Mouse (Mus musculus): ENCODE measurements around the gene Olfr1390. TPM values are rescaled to one million over a fixed set of nuclear protein-coding genes. Genes with fewer than 3 reads are reported as not detected.
"Not testable (repeated sequence)": the region's sequence is repeated elsewhere in the genome, so short reads cannot be mapped to it uniquely, and the experiment has no call there.

Gene Olfr1390
- not detected in 2 replicates for polyA plus RNA-seq (2014; fragmentation: Nextera tagmentation; extraction: Ambion mirVana)

- WGBS, result 77% methylated on average over 1 of the region's 1 CpGs
These were observed at the start of gene Olfr1390 for GRCm38 (mm10) chr11:49334888-49335287. Gene Olfr1390 (plus strand): TSS chr11:49335188.

GRCm38 (mm10) chr11:49287251-49287650, 47.7 kb upstream of the Olfr1390 start:
- H3K9me3 ChIP-seq (ENCODE audit: control insufficient read depth, low read length), result no peaks in the 10 kb centered on the region
- WGBS, result 88% methylated on average over 2 of the region's 2 CpGs
- no peak overlapping the region for H3K9ac ChIP-seq (ENCODE audit: low read depth, low read length)
- H3K27me3 ChIP-seq (ENCODE audit: control insufficient read depth, insufficient read depth, low read length), result no peaks in the 10 kb centered on the region
- H3K4me2 ChIP-seq (replicated peaks; ENCODE audit: low read depth, low read length), result no peak overlapping the region
- DNase-seq (ENCODE audit: low spot score), result no peak
- H3K4me1 ChIP-seq (replicated peaks; ENCODE audit: control insufficient read depth, insufficient read depth, low read length), result no peaks in the 10 kb centered on the region
- H3K27ac ChIP-seq (ENCODE audit: low read depth, low read length), result no peak overlapping the region
- ATAC-seq (ENCODE audit: low FRiP score), result no peak
- no peaks in the 10 kb centered on the region for H3K36me3 ChIP-seq (ENCODE audit: control insufficient read depth, insufficient read depth, low read length)
- H3K4me3 ChIP-seq (ENCODE audit: low read depth, low read length), result no peak overlapping the region

More at GRCm38 (mm10) chr11:49334888-49335287, at the start of gene Olfr1390:
- H3K27me3 ChIP-seq (ENCODE audit: control insufficient read depth, insufficient read depth, low read length), result no peaks in the 10 kb centered on the region
- no peak within 1 kb of the TSS for H3K4me3 ChIP-seq (ENCODE audit: low read depth, low read length)
- H3K36me3 ChIP-seq (ENCODE audit: control insufficient read depth, insufficient read depth, low read length), result no peaks in the 10 kb centered on the region
- H3K27ac ChIP-seq (ENCODE audit: low read depth, low read length), result no peak within 1 kb of the TSS
- DNase-seq (ENCODE audit: low spot score) (no peak), ATAC-seq (ENCODE audit: low FRiP score) (no peak)
- H3K4me1 ChIP-seq (replicated peaks; ENCODE audit: control insufficient read depth, insufficient read depth, low read length), result no peaks in the 10 kb centered on the region
- H3K9me3 ChIP-seq (ENCODE audit: control insufficient read depth, low read length), result no peaks in the 10 kb centered on the region
- H3K4me2 ChIP-seq (replicated peaks; ENCODE audit: low read depth, low read length), result no peak within 1 kb of the TSS
- no peak within 1 kb of the TSS for H3K9ac ChIP-seq (ENCODE audit: low read depth, low read length)

- DNase-seq (ENCODE audit: low spot score) (no peak), ATAC-seq (ENCODE audit: low FRiP score) (no peak)
- 72% methylated on average over 3 of the region's 3 CpGs for WGBS
- Histone ChIP-seq H3K4me2 (replicated peaks; ENCODE audit: low read depth, low read length) (no peak overlapping the region), H3K4me1 (replicated peaks; ENCODE audit: control insufficient read depth, insufficient read depth, low read length) (no peaks in the 10 kb centered on the region), H3K9me3 (ENCODE audit: control insufficient read depth, low read length) (no peaks in the 10 kb centered on the region), H3K4me3 (ENCODE audit: low read depth, low read length) (no peak overlapping the region), H3K27me3 (ENCODE audit: control insufficient read depth, insufficient read depth, low read length) (no peaks in the 10 kb centered on the region), H3K36me3 (ENCODE audit: control insufficient read depth, insufficient read depth, low read length) (no peaks in the 10 kb centered on the region), H3K9ac (ENCODE audit: low read depth, low read length) (no peak overlapping the region), H3K27ac (ENCODE audit: low read depth, low read length) (no peak overlapping the region)
These were observed 42.2 kb upstream of the Olfr1390 start for GRCm38 (mm10) chr11:49292777-49293176.

- DNase-seq (ENCODE audit: low spot score) (no peak), ATAC-seq (ENCODE audit: low FRiP score) (no peak)
- Histone ChIP-seq H3K9ac (ENCODE audit: low read depth, low read length) (no peak within 1 kb of the TSS), H3K4me3 (ENCODE audit: low read depth, low read length) (no peak within 1 kb of the TSS), H3K27me3 (ENCODE audit: control insufficient read depth, insufficient read depth, low read length) (no peaks in the 10 kb centered on the region), H3K4me1 (replicated peaks; ENCODE audit: control insufficient read depth, insufficient read depth, low read length) (no peaks in the 10 kb centered on the region), H3K9me3 (ENCODE audit: control insufficient read depth, low read length) (no peaks in the 10 kb centered on the region), H3K27ac (ENCODE audit: low read depth, low read length) (no peak within 1 kb of the TSS), H3K36me3 (ENCODE audit: control insufficient read depth, insufficient read depth, low read length) (no peaks in the 10 kb centered on the region), H3K4me2 (replicated peaks; ENCODE audit: low read depth, low read length) (no peak within 1 kb of the TSS)
These were observed 30.5 kb upstream of the Olfr1390 start, which contains the start of gene Olfr10 for GRCm38 (mm10) chr11:49304441-49304840. Gene Olfr10 (plus strand): TSS chr11:49304741.

- H3K4me3 ChIP-seq (ENCODE audit: low read depth, low read length); ATAC-seq (ENCODE audit: low FRiP score); H3K9ac ChIP-seq (ENCODE audit: low read depth, low read length); H3K4me2 ChIP-seq (replicated peaks; ENCODE audit: low read depth, low read length); DNase-seq (ENCODE audit: low spot score); H3K27ac ChIP-seq (ENCODE audit: low read depth, low read length); H3K27me3 ChIP-seq (ENCODE audit: control insufficient read depth, insufficient read depth, low read length); H3K4me1 ChIP-seq (replicated peaks; ENCODE audit: control insufficient read depth, insufficient read depth, low read length); H3K36me3 ChIP-seq (ENCODE audit: control insufficient read depth, insufficient read depth, low read length); H3K9me3 ChIP-seq (ENCODE audit: control insufficient read depth, low read length): not testable (repeated sequence)
- WGBS, result 94% methylated on average over 5 of the region's 5 CpGs
These were observed 26.4 kb upstream of the Olfr1390 start for GRCm38 (mm10) chr11:49308547-49308946.

- H3K9ac ChIP-seq (ENCODE audit: low read depth, low read length), result no peak within 1 kb of the TSS
- H3K9me3 ChIP-seq (ENCODE audit: control insufficient read depth, low read length), result no peaks in the 10 kb centered on the region
- DNase-seq (ENCODE audit: low spot score) (no peak), ATAC-seq (ENCODE audit: low FRiP score) (no peak)
- H3K4me3 ChIP-seq (ENCODE audit: low read depth, low read length), result no peak within 1 kb of the TSS
- no peak within 1 kb of the TSS for H3K4me2 ChIP-seq (replicated peaks; ENCODE audit: low read depth, low read length)
- H3K27me3 ChIP-seq (ENCODE audit: control insufficient read depth, insufficient read depth, low read length), result no peaks in the 10 kb centered on the region
- H3K27ac ChIP-seq (ENCODE audit: low read depth, low read length), result no peak within 1 kb of the TSS
- H3K4me1 ChIP-seq (replicated peaks; ENCODE audit: control insufficient read depth, insufficient read depth, low read length), result no peaks in the 10 kb centered on the region
- no peaks in the 10 kb centered on the region for H3K36me3 ChIP-seq (ENCODE audit: control insufficient read depth, insufficient read depth, low read length)
- WGBS, result 79% methylated on average over 2 of the region's 2 CpGs
These were observed 12.5 kb upstream of the Olfr1390 start, which contains the start of gene Olfr1391 for GRCm38 (mm10) chr11:49322442-49322841. Gene Olfr1391 (plus strand): TSS chr11:49322742.

GRCm38 (mm10) chr11:49326726-49327125, 8.3 kb upstream of the Olfr1390 start:
- ATAC-seq (ENCODE audit: low FRiP score) (no peak), DNase-seq (ENCODE audit: low spot score) (no peak)
- H3K27ac ChIP-seq (ENCODE audit: low read depth, low read length), result no peak overlapping the region
- H3K4me1 ChIP-seq (replicated peaks; ENCODE audit: control insufficient read depth, insufficient read depth, low read length), result no peaks in the 10 kb centered on the region
- no peak overlapping the region for H3K9ac ChIP-seq (ENCODE audit: low read depth, low read length)
- no peak overlapping the region for H3K4me3 ChIP-seq (ENCODE audit: low read depth, low read length)
- 91% methylated on average over 3 of the region's 3 CpGs for WGBS
- no peaks in the 10 kb centered on the region for H3K27me3 ChIP-seq (ENCODE audit: control insufficient read depth, insufficient read depth, low read length)
- H3K4me2 ChIP-seq (replicated peaks; ENCODE audit: low read depth, low read length), result no peak overlapping the region
- H3K9me3 ChIP-seq (ENCODE audit: control insufficient read depth, low read length), result no peaks in the 10 kb centered on the region
- H3K36me3 ChIP-seq (ENCODE audit: control insufficient read depth, insufficient read depth, low read length), result no peaks in the 10 kb centered on the region

- no peak for DNase-seq (ENCODE audit: low spot score)
- Histone ChIP-seq H3K4me1 (replicated peaks; ENCODE audit: control insufficient read depth, insufficient read depth, low read length) (no peaks in the 10 kb centered on the region), H3K4me2 (replicated peaks; ENCODE audit: low read depth, low read length) (no peak overlapping the region), H3K27ac (ENCODE audit: low read depth, low read length) (no peak overlapping the region), H3K4me3 (ENCODE audit: low read depth, low read length) (no peak overlapping the region), H3K9me3 (ENCODE audit: control insufficient read depth, low read length) (no peaks in the 10 kb centered on the region), H3K36me3 (ENCODE audit: control insufficient read depth, insufficient read depth, low read length) (no peaks in the 10 kb centered on the region), H3K9ac (ENCODE audit: low read depth, low read length) (no peak overlapping the region), H3K27me3 (ENCODE audit: control insufficient read depth, insufficient read depth, low read length) (no peaks in the 10 kb centered on the region)
- no peak for ATAC-seq (ENCODE audit: low FRiP score)
- WGBS, result 80% methylated on average over 1 of the region's 1 CpGs
These were observed 5.3 kb upstream of the Olfr1390 start for GRCm38 (mm10) chr11:49329686-49330085.

GRCm38 (mm10) chr11:49337150-49337832, 2.3 kb downstream of the Olfr1390 start:
- Histone ChIP-seq H3K9ac (ENCODE audit: low read depth, low read length) (no peak overlapping the region), H3K36me3 (ENCODE audit: control insufficient read depth, insufficient read depth, low read length) (no peaks in the 10 kb centered on the region), H3K4me2 (replicated peaks; ENCODE audit: low read depth, low read length) (no peak overlapping the region), H3K9me3 (ENCODE audit: control insufficient read depth, low read length) (no peaks in the 10 kb centered on the region), H3K4me3 (ENCODE audit: low read depth, low read length) (no peak overlapping the region), H3K27ac (ENCODE audit: low read depth, low read length) (no peak overlapping the region), H3K4me1 (replicated peaks; ENCODE audit: control insufficient read depth, insufficient read depth, low read length) (no peaks in the 10 kb centered on the region), H3K27me3 (ENCODE audit: control insufficient read depth, insufficient read depth, low read length) (no peaks in the 10 kb centered on the region)
- ATAC-seq (ENCODE audit: low FRiP score), result no peak
- no peak for DNase-seq (ENCODE audit: low spot score)
- 74% methylated on average over 4 of the region's 4 CpGs for WGBS
